Mouse (Mus musculus) testis, adult 2 months (tissue): ENCODE data around the gene Fcho1.

Experiments
- CTCF ChIP-seq: fragments of 200-500 bp; IDR thresholded peaks from 2 replicates; pipeline ENCODE4 v1.5.1; 2012; ENCODE audit warnings: low read depth, mild to moderate bottlenecking, inconsistent platforms, low read length, moderate library complexity; ENCODE audit not compliant: control insufficient read depth, insufficient read depth, insufficient replicate concordance
- POLR2A ChIP-seq: fragments of 200-500 bp; IDR thresholded peaks from 2 replicates; pipeline ENCODE4 v1.6.1; 2012; ENCODE audit warnings: low read depth, mild to moderate bottlenecking, inconsistent platforms, low read length, moderate library complexity; ENCODE audit not compliant: control insufficient read depth

DNA sequence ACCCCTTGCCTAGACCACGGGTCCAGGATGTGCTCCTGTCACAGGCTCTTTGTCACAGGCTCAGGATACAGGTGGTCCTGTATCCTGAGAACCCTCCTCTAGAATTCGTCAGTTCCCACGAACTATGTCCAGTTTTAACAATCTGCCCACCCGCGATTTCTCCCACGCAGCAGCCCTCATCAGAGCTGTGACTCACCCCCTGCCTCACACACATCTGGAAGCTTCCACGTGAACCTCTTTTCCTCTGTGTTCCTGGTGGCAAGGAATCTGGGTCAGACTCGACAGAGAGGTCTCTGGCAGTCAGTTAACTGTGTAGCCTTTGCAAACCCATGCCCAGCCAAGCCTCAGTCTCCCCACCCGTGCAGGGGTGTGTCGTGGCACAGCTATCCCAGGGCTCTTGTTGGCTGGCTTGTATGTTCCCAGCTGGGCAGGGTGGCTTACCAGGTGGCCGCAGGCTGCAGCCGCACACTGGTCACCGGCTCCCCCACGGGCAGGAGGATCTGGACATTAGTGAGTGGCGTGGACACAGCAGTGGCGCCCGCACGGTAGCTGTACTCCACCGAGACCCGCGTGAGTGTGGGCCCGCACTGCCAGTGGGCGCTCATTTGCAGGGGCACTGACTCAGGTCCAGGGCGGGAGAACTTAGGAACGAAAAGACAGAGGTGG lies 16.2 kb downstream of the Fcho1 start:
- TF ChIP-seq CTCF, result no peak
- TF ChIP-seq POLR2A, result no peak
